Mouse (Mus musculus) thymus, adult 2 months (tissue): ENCODE measurements around the gene Apoc2. TPM values are rescaled to one million over a fixed set of nuclear protein-coding genes. Genes with fewer than 3 reads are reported as not detected.

Experiments used
- DNase-seq: peaks from one replicate; pipeline ENCODE4 v3.0.0; 2021
- H3K27ac ChIP-seq: fragments of 200-500 bp; 2 replicates; pipeline ENCODE4 v1.5.1; 2012; ENCODE audit warnings: low read length, control low read depth; ENCODE audit not compliant: control insufficient read depth, insufficient read depth
- H3K27me3 ChIP-seq: fragments of 200-500 bp; 2 replicates; pipeline ENCODE4 v1.6.1; 2012; ENCODE audit warnings: mild to moderate bottlenecking, low read length, moderate library complexity, mixed read lengths; ENCODE audit not compliant: control insufficient read depth, insufficient read depth
- H3K36me3 ChIP-seq: fragments of 200-500 bp; 2 replicates; pipeline ENCODE4 v1.6.1; 2012; ENCODE audit warnings: mild to moderate bottlenecking, low read length, moderate library complexity; ENCODE audit not compliant: control insufficient read depth, insufficient read depth
- H3K4me1 ChIP-seq: fragments of 200-500 bp; replicated peaks from 2 replicates; pipeline ENCODE4 v1.6.1; 2012; ENCODE audit warnings: low read length; ENCODE audit not compliant: control insufficient read depth, insufficient read depth
- H3K4me3 ChIP-seq: fragments of 200-500 bp; 2 replicates; pipeline ENCODE4 v1.5.1; 2012; ENCODE audit warnings: mild to moderate bottlenecking, low read length, control low read depth, moderate library complexity; ENCODE audit not compliant: control insufficient read depth, insufficient read depth
- CTCF ChIP-seq: fragments of 200-500 bp; IDR thresholded peaks from 2 replicates; pipeline ENCODE4 v1.5.1; 2012; ENCODE audit warnings: mild to moderate bottlenecking, control low read depth, low read length, moderate library complexity, borderline replicate concordance; ENCODE audit not compliant: control insufficient read depth, poor library complexity, insufficient read depth; ENCODE audit errors: extremely low read depth
- POLR2A ChIP-seq: fragments of 200-500 bp; IDR thresholded peaks from 2 replicates; pipeline ENCODE4 v1.6.1; 2012; ENCODE audit warnings: mild to moderate bottlenecking, low read length, control low read depth, moderate library complexity; ENCODE audit not compliant: control insufficient read depth, poor library complexity, insufficient read depth; ENCODE audit errors: extremely low read depth
- whole genome bisulfite sequencing: fragments of 180-500 bp; shearing (Covaris S2); methylation state at CpG from one replicate; pipeline ENCODE4 v1.1.7; 2018; 5-methylcytosine and 5-hydroxymethylcytosine counted together
- polyA plus RNA-seq: library from polyadenylated mRNA; depleted of rRNA; stranded (reverse); fragments of >200 nt; gene quantifications from 2 replicates; pipeline ENCODE4 v1.2.3, GENCODE M21; 2012

Apoc2 gene
- polyA plus RNA-seq, 1 experiment, result 6.7 TPM

- H3K4me3 ChIP-seq, result no peak overlapping the region
- peaks cover 31% of the 10 kb centered on the region for H3K4me1 ChIP-seq
- H3K27ac ChIP-seq, result peak overlapping the region; percentile 78
- no peak for DNase-seq
- TF ChIP-seq POLR2A (no peak), CTCF (no peak)
- 48% methylated on average over 4 of the region's 4 CpGs for WGBS
- H3K36me3 ChIP-seq, result no peaks in the 10 kb centered on the region
- no peaks in the 10 kb centered on the region for H3K27me3 ChIP-seq
These were observed 22.0 kb upstream of the Apoc2 start for GRCm38 (mm10) chr7:19699827-19700148.

- WGBS, result 7% methylated on average over 20 of the region's 20 CpGs
- 0 out of 2 replicates have a peak, but pooled peaks have one; percentile 20 for TF ChIP-seq POLR2A
- no peak for TF ChIP-seq CTCF
These were observed 21.4 kb upstream of the Apoc2 start, which contains the start of gene Apoe for GRCm38 (mm10) chr7:19698907-19699826. TSS of gene Apoe (minus strand) at chr7:19699188.

GRCm38 (mm10) chr7:19697949-19698906, 20.5 kb upstream of the Apoc2 start:
- Histone ChIP-seq H3K4me3 (peak overlapping the region; percentile 11), H3K4me1 (peaks cover 31% of the 10 kb centered on the region), H3K27me3 (no peaks in the 10 kb centered on the region), H3K27ac (peak overlapping the region; percentile 33; the same call in 1 of the 2 replicates), H3K36me3 (no peaks in the 10 kb centered on the region)
- TF ChIP-seq CTCF (peak; percentile 42; the same call in 1 of the 2 replicates), POLR2A (no peak)
- 23% methylated on average over 28 of the region's 28 CpGs for WGBS
- no peak for DNase-seq

More at GRCm38 (mm10) chr7:19698907-19699826, 21.4 kb upstream of the Apoc2 start, which contains the start of gene Apoe:
- peak; percentile 30 for DNase-seq
- H3K36me3 ChIP-seq, result no peaks in the 10 kb centered on the region
- H3K4me3 ChIP-seq, result peak within 1 kb of the TSS; percentile 11
- no peaks in the 10 kb centered on the region for H3K27me3 ChIP-seq
- peaks cover 31% of the 10 kb centered on the region for H3K4me1 ChIP-seq
- peak within 1 kb of the TSS; percentile 78 for H3K27ac ChIP-seq

- H3K4me1 ChIP-seq, result peaks cover 29% of the 10 kb centered on the region
- H3K36me3 ChIP-seq, result no peaks in the 10 kb centered on the region
- no peaks in the 10 kb centered on the region for H3K27me3 ChIP-seq
These were observed 18.7 kb upstream of the Apoc2 start for GRCm38 (mm10) chr7:19696336-19696873.

GRCm38 (mm10) chr7:19695881-19696280, 18.1 kb upstream of the Apoc2 start:
- TF ChIP-seq CTCF, result no peak
- TF ChIP-seq POLR2A, result no peak
- DNase-seq, result no peak
- Histone ChIP-seq H3K4me3 (no peak overlapping the region), H3K36me3 (no peaks in the 10 kb centered on the region), H3K27ac (no peak overlapping the region), H3K27me3 (no peaks in the 10 kb centered on the region), H3K4me1 (peaks cover 26% of the 10 kb centered on the region)
- 96% methylated on average over 6 of the region's 6 CpGs for WGBS

More at GRCm38 (mm10) chr7:19696336-19696873, 18.7 kb upstream of the Apoc2 start:
- WGBS, result 98% methylated on average over 34 of the region's 34 CpGs
- no peak overlapping the region for H3K4me3 ChIP-seq
- TF ChIP-seq CTCF (no peak), POLR2A (no peak)
- DNase-seq, result no peak
- H3K27ac ChIP-seq, result no peak overlapping the region

GRCm38 (mm10) chr7:19695213-19695594, 17.5 kb upstream of the Apoc2 start:
- Histone ChIP-seq H3K4me3 (no peak overlapping the region), H3K36me3 (no peaks in the 10 kb centered on the region), H3K4me1 (peaks cover 19% of the 10 kb centered on the region), H3K27me3 (no peaks in the 10 kb centered on the region), H3K27ac (no peak overlapping the region)
- no peak for TF ChIP-seq POLR2A
- no peak for TF ChIP-seq CTCF
- DNase-seq, result no peak
- 33% methylated on average over 8 of the region's 8 CpGs for WGBS
